Mouse (Mus musculus): ENCODE data around the gene Tbc1d23. TPM values are rescaled to one million over a fixed set of nuclear protein-coding genes. Genes with fewer than 3 reads are reported as not detected.

Tbc1d23 gene
- total RNA-seq, 2 experiments from 2014 or later = 57.0 to 58.5 TPM

Other genes starting within 250 kb of the Tbc1d23 start
- not detected for gene Tmem45a2, start 160.1 kb downstream of the Tbc1d23 start, total RNA-seq (2021)
- gene Tomm70a, start 109.8 kb downstream of the Tbc1d23 start, total RNA-seq (2021) = 100 to 1,000 TPM; 112 to 113 TPM
- gene Nit2, start 64.2 kb downstream of the Tbc1d23 start, total RNA-seq (2021) = 10 to 100 TPM; 22.9 to 26.6 TPM
- gene Tmem30c, start 61.4 kb upstream of the Tbc1d23 start, total RNA-seq (2021) = under 1 TPM; 0.42 to 0.72 TPM
- 1 to 10 TPM; 2.9 to 3.0 TPM for gene Filip1l, start 121.6 kb upstream of the Tbc1d23 start, total RNA-seq (2021)